Mouse (Mus musculus): ENCODE data around the gene Dcbld1.
"Not testable (repeated sequence)": the region's sequence is repeated elsewhere in the genome, so short reads cannot be mapped to it uniquely, and the experiment has no call there.

DNA sequence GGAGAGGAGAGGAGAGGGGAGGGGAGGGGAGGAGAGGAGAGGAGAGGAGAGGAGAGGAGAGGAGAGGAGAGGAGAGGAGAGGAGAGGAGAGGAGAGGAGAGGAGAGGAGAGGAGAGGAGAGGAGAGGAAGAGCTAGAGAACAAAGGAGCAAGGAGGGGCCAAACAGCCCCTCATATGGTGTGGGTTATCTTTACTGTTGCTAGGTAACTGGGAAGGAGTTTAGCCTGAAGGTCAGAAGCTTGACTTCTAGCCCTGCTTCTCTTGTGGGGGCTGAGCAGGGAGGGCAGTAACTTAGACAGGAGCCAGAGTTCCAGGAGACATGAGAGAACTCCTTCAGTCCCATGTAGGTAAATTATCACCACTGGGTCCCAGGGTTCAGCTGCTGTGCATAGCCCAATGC is 65.1 kb downstream of the Dcbld1 start:
- TF ChIP-seq GATA1 (IDR thresholded peaks at IDR 0.05; ENCODE audit: borderline replicate concordance, low read length); FLI1 (IDR thresholded peaks at IDR 0.05; ENCODE audit: low read length): not testable (repeated sequence)

All from megakaryocyte, embryonic 14.5 days (primary cell).